Mouse (Mus musculus) liver, embryonic 14.5 days (tissue): Measurements from ENCODE around the gene Prr14.
A peak's percentile ranks its signal among the peaks of the same experiment; 100 is the strongest.

ENCODE experiments used
- CTCF ChIP-seq: IDR thresholded peaks from 2 replicates; pipeline ENCODE4 v1.5.1; 2016; ENCODE audit warnings: antibody characterized with exemption, low read depth, control low read depth
- EP300 ChIP-seq: IDR thresholded peaks from 2 replicates; pipeline ENCODE4 v1.6.1; 2016; ENCODE audit warnings: antibody characterized with exemption, low read depth

DNA sequence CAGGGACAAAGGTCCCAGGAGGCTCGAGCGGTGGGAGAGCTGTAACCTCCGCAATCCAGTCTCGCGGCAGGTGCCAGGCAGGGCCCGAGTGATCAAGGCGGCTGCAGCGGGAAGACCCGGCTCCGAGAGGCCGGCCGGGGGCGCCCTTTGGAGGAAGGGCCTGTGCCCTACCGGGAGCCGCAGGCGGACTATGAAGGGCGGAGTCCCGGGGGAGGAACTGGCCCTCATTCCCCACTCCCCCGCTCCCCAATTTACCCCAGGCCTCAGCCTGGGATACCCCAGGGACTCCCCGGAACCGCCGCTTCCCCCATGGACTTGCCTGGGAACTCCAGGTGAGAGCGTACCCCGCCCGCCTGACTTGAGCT is 12.2 kb downstream of the Prr14 start:
- TF ChIP-seq CTCF (peak; percentile 36), EP300 (no peak)
